Mouse (Mus musculus): Measurements from ENCODE around the gene Glb1l.
"Not testable (repeated sequence)": the region's sequence is repeated elsewhere in the genome, so short reads cannot be mapped to it uniquely, and the experiment has no call there.

Gene Glb1l

DNA sequence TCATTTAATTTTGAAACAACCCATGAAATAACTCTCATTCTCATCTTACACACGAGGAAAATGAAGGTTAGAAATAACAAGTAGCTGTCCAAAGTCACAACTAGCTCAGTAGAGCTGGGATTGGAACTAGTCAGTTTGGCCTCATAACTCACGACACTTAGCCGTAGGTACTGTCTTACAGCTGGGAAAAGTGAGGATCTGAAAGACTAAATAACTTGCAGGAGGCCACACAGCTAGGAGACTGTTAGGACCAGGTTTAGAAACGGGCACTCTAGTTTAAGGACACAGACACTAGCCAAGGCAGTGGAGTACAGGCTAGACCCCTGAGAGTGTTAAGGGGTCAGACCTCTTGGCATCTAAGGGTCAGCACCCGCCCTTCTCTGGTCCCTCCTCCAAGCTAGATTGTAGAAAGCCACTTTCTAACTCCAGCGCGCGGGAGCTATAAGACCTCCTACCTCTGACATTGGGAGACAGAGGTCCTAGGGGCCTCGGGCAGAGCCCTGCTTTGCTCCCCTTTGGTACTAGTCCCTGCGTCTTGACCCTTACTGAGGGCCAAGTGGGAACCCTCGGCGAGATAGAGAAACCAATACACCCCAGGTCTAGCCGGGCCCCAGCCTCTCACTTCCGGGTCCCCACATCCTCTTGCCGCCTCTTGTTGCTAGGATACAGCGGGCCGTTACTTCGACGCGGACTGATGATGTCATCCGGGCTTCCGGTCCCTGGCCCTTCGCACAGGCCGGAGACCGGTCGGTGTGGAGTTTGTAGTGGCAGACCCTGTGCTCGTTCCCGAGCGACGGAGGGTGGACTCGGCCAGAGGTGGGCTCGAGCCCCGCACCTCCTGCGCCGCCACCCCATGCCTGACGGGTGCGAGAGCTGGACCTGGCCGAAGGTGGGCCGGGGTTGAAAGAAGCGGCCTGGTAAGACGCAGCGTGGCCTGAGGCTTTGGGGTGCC is at the start of gene Glb1l, which contains the start of gene Stk16:
Glb1l (minus strand) TSS at position 678 of the 952 bp plus-strand sequence.
Stk16 (plus strand) TSS at position 703 of the 952 bp plus-strand sequence.
- peak; percentile 93 for DNase-seq (ENCODE audit: low read depth, low spot score)

DNA sequence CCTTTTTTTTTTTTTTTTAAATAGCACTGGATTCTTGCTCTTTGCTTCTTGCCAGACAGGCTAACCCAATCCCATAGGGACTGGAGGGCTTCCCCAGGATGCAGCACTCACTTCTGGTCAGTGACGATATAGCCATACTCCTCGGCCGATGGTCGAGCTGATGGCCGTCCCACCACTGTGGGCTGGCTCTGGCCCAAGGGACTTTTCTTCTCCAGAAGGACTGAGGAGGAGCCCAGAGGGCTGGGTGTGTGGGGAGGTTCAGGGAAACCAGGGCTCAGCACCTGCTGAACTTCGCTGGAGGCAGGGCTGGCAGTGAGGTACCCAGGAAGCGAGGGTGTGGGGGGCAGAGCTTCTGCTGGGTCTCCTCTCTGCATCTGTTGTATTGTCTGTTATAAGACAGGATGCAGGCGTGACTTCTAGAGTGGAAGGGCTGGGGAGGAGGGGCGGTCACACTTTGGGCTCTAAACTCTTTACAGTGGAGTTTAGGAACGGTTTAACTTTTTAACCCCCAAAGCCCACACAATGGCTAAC is 45.0 kb upstream of the Glb1l start:
- DNase-seq (ENCODE audit: low read depth, low spot score) = no peak

DNA sequence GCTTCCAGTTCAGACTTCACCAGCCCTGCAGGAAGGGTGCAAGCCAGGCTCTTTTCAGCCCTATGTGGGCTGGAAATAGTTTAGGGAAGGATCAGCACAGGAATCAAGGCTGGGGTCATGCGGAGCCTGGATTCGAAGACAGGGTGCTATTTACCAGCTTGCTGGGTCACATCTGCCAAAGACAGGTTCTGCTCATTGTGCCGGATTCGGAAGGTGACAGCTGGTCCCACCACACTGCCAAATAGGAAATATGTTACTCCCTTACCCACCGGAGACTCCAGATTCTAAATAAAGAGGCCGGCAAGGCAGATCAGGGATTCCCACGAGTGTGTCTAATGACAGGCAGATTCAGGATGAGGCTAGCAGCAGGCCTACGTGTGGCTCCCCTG is 44.0 kb upstream of the Glb1l start:
- no peak for DNase-seq (ENCODE audit: low read depth, low spot score)

DNA sequence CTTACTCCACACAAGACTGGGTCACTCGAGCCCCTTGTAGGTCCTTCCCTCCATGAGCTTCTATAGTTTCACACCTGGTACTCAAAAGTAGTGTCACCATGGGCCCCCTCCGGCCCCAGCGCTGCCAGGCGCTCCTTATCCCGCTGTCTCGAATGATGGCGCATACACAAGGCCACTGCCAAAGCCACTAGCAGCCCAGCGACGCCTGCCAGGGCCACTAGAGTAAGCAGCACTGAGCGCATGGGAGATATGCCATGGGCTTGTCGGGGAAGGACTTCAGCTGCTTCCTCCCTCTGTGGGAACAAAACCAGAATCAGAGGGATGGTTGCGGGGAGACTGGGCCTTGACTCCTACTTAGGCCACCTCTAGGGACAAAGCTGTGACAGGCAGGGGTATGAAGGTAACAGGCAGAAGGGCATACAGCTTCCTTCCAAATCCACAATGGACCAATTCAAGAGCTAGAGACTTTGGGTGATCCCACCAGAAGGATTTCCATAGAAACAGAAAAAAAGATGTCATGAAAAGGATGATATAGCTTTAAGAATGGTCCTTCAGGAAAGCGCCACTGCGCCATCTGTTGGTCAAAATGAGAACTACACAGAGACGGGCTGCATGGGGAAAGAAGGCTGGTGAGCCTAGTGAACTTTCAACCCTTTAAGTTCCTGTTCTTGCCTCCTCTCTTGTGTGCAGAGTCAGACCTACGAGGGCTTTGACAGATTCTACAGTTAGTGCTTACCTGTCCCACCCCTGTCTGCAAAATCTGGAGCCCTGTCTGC is 43.4 kb upstream of the Glb1l start:
- DNase-seq (ENCODE audit: low read depth, low spot score) = peak; percentile 68

DNA sequence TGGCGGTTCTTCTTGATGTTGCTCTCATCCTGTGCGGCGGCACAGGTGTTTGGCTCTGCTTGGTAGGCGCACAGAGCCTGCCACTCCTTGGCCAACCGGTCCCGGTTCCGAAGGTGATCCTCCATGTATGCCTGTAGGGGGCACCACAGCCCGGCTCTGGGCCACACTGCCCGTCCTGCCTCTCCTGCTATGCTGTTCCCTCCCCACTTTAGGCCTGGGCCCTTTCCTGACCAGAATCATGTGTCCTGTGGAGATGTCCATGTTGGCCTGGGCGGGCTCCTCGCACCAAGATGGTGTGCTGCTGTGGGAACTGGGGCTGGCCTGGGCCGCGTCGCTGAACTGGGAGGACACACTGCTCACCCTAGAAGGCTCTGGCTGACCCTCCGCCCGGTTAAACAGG is 42.4 kb upstream of the Glb1l start:
- DNase-seq (ENCODE audit: low read depth, low spot score) = no peak

DNA sequence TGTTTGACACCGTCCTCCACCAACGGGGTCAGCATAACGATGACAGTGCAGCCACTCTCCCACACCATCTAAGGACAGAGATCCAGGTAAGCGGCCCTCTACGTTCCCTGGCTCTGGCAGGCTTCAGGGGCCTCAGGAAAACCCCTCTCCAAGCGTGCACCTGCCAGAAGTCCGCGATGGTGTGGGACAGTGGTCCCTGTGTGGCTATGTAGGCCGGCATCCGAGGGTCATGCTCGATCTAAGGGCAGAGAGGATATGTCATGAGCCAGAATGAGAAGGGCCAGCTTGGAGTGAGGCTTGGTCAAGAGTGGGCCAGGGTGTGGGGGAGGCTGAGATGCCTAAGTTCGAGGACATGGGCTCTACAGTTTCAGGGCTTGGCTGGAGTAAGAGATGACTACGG is 41.7 kb upstream of the Glb1l start:
- DNase-seq (ENCODE audit: low read depth, low spot score) = no peak

DNA sequence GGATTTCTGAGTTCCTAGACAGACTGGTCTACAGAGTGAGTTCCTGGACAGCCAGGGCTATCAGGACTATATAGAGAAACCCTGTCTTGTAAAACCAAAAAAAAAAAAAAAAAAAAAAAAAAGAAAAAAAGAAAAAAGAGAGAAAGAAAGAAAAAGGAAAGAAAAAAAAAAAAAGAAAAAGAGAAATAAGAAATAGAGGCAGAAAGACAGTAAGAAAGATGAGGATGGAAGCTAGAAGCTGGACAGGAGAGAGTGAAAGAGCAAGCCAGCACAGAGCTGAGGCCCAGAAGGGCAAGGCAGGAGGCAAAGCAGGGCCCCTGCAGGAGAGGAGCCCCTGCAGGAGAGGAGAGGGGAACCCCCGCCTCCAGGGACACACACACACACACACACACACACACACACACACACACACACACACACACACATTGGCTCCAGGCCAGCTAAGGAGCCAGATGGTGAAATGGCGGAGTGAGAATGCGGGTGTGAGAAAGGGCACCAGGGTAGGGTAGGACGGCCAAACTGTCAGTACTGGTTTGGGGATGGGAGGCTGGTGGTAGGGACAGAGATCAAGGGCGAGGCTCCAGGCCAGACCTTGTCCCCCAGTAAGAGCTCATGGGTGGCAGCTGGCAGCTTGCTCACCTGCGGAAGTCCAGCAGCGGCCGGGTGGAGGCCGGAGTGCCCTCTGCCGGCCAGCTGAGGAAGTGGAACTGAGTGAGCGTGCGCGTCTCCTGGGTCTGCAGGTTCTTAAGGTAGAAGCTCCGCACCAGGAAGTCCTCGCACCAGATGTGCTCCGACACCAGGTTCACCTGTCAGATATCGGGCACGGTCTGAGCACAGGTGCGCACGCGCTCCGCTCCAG is 40.7 kb upstream of the Glb1l start:
- DNase-seq (ENCODE audit: low read depth, low spot score) = peak; percentile 62

DNA sequence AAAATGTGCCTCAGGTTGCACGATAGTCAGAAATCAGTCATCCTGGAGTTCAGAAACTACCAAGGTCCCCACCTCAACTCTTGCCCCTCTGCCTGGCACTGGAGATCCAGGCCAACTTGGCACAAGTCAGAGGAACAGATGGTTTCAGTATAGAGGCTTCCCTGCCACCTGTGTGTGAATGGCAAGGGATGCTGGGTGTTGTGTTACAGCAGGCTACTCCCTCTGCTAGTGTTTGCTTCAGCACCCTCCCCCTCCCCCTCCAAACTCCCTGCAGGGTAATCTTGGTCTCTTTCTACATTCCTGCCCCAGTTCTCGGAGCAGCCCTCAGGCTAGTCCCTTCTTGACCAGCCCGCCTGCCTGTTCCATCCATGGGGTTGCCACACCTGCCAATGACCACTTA is 39.9 kb upstream of the Glb1l start:
- DNase-seq (ENCODE audit: low read depth, low spot score) = no peak

DNA sequence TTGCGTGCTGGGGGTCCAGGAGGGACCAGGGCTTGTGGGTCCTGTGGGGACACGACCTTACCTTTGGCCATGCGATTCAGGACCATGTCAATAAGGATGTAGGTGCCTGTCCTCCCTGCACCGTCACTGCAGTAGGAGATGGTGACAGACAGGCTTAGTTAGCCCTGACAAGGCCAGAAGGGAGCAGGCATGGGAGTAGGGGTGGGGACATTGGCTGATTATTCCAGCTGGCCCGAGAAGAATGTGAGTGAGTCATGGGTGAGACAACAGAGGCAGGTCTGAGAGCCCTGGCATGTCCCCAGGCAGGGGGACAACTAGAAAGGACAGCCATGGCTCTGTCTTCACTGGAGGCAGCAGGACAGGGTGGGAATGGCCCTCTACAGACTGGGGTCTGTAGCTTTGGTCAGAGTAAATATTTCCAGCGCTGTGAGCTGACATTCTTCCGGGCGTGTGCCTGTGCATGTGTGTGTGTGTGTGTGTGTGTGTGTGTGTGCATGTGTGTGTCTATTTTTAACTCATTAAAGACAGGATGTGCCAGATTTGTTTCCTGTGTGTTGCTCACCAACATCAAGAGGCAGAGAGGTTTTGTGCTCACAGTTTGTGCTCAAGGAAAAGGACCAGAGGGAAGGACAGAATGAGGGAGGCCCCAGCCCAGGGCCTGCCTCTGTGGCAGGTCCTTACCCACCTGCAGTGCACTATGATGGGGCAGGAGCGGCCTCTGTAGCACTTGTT is 37.6 kb upstream of the Glb1l start:
- no peak for DNase-seq (ENCODE audit: low read depth, low spot score)

DNA sequence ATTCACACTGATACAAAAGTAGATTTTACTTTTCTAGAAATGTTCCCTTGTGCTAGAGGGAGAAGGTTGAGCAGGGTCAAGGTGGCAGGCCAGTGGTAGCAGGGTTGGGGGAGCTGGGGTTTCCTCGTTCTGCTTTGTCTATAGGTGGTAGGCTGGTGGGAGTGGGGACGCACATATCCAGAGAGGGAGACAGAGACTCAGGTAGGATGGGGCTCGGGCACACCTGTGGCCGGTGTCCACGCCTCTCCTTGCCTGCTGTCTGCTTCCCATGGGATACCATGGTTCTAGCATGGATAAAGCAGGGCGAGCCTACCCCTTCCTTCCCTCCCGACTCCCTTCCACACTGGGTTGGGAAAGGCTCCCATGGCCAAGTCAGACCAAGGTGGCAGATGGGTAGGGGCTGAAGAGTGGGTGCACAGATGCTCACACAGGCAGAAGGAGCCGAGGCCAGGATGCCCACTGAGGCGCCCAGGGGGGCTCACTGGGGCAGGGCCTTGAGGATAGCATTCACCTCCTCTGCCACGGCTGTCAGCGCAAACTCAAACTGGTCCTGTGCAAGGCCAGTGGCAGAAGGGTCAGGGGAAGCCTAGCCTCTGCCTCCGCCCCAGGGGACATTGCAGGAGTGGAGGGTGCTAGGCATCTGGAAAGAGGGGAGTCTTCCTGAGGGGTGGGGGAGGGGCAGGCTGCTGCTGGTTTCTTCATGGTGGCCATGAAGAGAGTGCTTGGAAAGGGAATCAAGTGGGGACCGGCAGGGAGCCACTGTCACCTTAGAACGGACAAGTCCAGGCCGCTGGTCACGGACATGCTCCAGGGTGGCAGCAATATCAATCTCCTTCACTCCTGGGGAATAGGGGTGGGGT is 36.7 kb upstream of the Glb1l start:
- DNase-seq (ENCODE audit: low read depth, low spot score) = no peak

DNA sequence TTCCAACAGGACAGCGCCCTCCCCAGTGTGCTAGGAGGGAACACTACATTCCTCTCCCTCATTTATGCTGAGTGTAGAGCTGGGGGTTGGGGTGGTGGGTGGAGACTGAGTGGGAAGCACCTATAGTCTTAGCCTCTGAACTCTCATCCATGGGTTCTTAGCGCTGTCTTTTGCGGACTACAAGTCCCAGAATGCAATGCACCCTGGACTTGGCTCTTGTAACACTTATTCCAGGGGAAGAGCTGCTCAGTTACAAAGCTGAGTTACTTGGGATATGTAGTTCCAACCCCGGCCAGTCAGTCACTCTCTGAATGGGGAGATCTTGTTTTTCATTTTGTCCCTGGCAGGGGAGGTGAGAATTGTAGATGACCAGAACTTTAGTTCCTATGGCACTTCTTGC is 34.2 kb upstream of the Glb1l start:
- DNase-seq (ENCODE audit: low read depth, low spot score) = peak; percentile 37

DNA sequence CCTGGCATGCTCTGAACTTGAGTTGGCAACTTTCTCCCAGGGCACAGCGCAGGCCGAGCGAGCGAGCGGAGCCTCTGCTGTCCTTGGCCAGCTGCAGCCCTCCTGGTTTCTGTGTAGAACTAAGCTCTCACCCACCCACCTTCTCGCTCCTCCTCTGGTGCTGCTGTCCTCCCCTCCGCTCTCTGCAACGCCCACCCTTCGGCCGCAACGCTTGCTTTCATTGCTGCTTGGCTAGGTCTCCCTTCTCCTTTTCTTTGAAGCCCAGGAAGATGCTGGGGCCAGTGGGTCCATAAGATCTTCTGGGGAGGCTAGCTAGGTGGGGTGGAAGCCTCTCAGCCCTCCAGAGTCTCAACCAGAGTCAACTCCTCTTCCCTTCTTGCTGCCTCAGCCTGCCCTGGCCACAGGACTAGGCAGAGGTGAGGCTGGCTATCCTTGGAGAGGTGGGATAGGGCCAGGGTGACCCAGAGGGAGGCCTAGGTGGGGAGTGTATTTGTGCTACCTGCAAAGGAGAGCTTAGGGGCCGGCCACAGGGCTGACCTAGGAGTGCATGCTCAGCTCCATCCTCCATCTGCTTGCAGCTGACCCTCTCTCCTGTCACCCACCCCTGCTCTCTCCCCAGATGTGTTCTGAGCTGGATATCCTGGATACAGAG is 33.7 kb upstream of the Glb1l start:
- DNase-seq (ENCODE audit: low read depth, low spot score) = no peak

DNA sequence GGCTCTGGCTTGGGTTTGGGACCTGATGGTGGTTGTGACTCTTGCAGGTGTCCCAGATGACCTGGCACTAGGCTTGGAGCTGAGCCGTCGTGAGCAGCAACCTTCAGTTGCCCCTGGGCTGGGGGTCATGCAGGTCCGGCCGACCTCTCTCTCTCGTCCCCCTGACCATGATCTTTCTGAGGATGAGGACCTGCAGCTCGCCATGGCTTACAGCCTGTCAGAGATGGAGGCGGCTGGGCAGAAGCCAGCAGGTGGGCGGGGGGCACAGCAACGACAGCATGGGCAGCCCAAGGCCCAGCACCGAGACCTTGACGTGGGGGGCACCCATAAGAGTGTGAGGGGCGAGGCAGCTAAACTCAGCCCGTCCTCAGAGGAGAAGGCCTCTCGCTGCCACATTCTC is 32.8 kb upstream of the Glb1l start:
- DNase-seq (ENCODE audit: low read depth, low spot score) = no peak

DNA sequence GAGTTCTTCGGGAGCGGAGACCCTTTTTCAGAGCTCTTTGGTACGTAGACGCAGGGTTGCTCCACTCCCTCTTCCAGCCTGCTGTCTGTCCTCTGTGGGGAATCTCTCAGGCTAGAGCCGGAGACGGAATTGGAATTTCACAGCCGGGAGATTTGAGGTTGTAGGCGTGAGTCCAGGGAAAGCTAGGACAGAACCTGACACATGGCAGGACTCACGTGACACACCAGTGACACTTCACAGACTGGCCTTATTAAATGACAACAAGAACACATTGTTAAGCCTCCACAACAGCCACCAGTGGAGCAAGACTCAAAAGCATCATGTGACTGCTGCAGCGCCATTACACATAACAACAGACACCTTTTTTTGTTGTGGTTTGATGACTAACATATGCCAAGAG is 29.0 kb upstream of the Glb1l start:
- DNase-seq (ENCODE audit: low read depth, low spot score) = no peak

DNA sequence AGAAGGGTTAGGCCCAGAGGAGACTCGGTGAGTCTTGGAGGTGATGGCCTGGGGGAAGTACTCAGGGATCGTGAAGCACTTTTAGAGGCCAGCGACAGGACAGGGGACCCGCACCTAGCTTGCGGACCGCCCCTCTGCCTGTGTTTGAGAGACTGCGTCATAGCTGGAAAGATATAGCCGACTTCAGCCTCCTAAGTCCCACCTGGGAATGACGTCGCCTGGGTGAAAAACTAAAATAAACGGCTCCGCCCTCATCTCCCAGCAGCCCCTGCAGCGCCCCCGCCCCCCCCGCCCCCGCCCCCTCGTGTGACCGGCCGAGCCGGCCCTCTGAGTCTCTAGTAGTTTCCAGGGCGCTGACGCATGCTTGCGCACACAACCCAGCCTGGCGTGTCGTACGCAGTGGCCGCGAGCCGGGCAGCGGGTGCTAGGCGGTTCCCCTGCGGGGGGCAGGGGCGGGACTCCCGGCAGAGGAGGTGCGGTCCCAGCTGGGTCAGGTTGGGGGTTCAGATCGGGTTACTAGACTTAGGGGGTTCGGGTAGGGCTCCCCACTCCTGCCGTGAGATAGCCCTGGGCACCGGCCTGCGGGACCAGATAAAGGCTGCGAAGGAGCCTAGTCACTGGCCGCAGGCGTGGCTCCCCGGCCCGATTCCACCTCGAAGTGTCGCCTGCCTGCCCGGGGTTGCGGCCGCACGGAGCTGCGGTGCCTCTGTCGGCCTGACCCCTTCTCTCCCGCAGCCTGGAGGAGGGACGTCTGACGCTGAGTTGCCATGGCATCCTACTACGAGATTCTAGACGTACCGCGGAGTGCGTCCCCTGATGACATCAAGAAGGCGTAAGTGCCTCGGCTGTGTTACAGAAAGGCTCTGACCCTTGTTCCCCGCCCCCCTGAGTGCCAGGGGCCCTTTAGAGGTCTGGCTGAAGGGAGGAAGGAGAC is 25.8 kb upstream of the Glb1l start, which contains the start of gene Dnajb2:
Dnajb2 (plus strand) TSS at position 290 of the 934 bp plus-strand sequence.
- peak; percentile 56 for DNase-seq (ENCODE audit: low read depth, low spot score)

DNA sequence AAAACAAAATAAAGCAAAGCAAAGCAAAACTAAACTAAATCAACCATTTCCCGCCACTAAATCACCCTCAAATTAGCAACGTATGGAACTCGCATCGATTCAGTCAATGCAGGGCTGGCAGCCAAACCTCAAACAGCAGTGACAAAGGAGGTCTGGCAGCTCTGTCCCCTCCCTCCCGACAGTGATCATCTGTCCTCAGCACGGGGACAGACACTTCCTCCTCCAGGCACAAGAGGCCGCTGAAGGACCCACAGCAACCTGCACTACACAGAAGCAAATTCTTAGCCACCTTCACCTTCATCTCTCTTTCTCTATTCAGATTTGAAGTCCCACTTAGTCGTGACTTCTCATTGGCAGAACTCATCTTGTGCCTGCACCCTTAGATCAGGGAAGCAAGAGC is 24.0 kb upstream of the Glb1l start:
- peak; percentile 22 for DNase-seq (ENCODE audit: low read depth, low spot score)

DNA sequence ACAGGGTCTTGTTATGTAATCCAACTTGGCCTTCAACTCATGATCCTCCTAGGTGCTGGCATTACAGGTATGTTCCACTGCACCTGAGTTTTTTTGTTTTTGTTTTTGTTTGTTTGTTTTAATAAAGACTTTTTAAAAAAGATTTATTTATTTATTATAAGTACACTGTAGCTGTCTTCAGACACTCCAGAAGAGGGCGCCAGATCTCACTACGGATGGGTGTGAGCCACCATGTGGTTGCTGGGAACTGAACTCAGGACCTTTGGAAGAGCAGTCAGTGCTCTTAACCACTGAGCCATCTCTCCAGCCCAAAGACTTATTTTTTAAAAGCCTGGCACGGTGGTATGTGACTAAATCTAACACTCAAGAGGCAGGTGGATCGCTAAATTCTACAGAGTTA is 21.9 kb upstream of the Glb1l start:
- DNase-seq (ENCODE audit: low read depth, low spot score) = not testable (repeated sequence)

DNA sequence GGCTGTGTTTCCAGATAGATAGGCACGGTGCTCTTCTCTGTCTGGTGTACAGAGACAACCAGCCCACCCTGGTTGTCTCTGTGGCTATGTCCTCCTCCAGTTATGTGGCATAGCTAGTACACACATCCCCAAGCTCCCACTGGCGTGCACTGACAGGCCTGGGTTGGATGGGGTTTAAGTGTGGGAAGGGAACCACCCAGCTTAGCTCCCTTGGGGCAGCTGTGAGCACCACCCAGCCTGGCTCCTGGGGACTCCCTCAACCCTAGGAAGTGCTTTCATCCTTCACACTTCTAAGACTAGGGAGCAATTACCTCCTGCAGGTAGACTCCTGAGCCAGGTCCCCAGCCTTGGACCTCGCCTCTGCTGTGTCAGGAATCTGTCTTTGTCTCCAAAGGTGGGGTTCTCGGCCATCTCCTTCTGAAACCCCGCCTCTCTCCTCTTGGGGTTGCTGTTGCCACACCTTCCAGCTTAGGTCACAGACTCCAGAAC is 21.1 kb upstream of the Glb1l start, which contains the start of gene A630095N17Rik:
A630095N17Rik (minus strand) TSS at position 439 of the 489 bp plus-strand sequence.
- no peak for DNase-seq (ENCODE audit: low read depth, low spot score)
